Mouse (Mus musculus) kidney, adult 2 months (tissue): ENCODE data around the gene Il1rl2. TPM values are rescaled to one million over a fixed set of nuclear protein-coding genes. Genes with fewer than 3 reads are reported as not detected.

Experiments
- DNase-seq: peaks from one replicate; pipeline ENCODE4 v3.0.0; 2021
- H3K27ac ChIP-seq: fragments of 200-500 bp; 2 replicates; pipeline ENCODE4 v1.5.1; 2012; ENCODE audit warnings: low read depth, low read length, control low read depth, inconsistent platforms; ENCODE audit not compliant: insufficient read depth
- H3K27me3 ChIP-seq: fragments of 200-500 bp; replicated peaks from 2 replicates; pipeline ENCODE4 v1.6.1; 2012; ENCODE audit warnings: mild to moderate bottlenecking, moderate library complexity, low read length, inconsistent platforms; ENCODE audit not compliant: control insufficient read depth, insufficient read depth
- H3K36me3 ChIP-seq: fragments of 200-500 bp; 2 replicates; pipeline ENCODE4 v1.6.1; 2012; ENCODE audit warnings: mild to moderate bottlenecking, moderate library complexity, low read length, inconsistent platforms; ENCODE audit not compliant: control insufficient read depth, insufficient read depth
- H3K4me1 ChIP-seq: fragments of 200-500 bp; 2 replicates; pipeline ENCODE4 v1.6.1; 2011; ENCODE audit warnings: low read length; ENCODE audit not compliant: control insufficient read depth, insufficient read depth
- H3K4me3 ChIP-seq: fragments of 200-500 bp; 2 replicates; pipeline ENCODE4 v1.5.1; 2011; ENCODE audit warnings: mild to moderate bottlenecking, low read depth, low read length, control low read depth; ENCODE audit not compliant: insufficient read depth
- CTCF ChIP-seq: fragments of 200-500 bp; conservative IDR thresholded peaks from 2 replicates; pipeline ENCODE4 v1.5.1; 2011; ENCODE audit warnings: low read depth, mild to moderate bottlenecking, control low read depth, low read length, moderate library complexity, mixed read lengths; ENCODE audit not compliant: insufficient read depth, insufficient read length
- POLR2A ChIP-seq: fragments of 200-500 bp; IDR thresholded peaks from one replicate; pipeline ENCODE4 v1.6.1; 2011; ENCODE audit warnings: low read depth, low read length, control low read depth
- WGBS: fragments of 180-500 bp; shearing (Covaris S2); methylation state at CpG from one replicate; pipeline ENCODE4 v1.1.7; 2018; 5-methylcytosine and 5-hydroxymethylcytosine counted together
- polyA plus RNA-seq: library from polyadenylated mRNA; depleted of rRNA; stranded (reverse); fragments of >200 nt; gene quantifications from 2 replicates; pipeline ENCODE4 v1.2.3, GENCODE M21; 2012

Gene Il1rl2
- polyA plus RNA-seq, 1 experiment, result 1.4 TPM

DNA sequence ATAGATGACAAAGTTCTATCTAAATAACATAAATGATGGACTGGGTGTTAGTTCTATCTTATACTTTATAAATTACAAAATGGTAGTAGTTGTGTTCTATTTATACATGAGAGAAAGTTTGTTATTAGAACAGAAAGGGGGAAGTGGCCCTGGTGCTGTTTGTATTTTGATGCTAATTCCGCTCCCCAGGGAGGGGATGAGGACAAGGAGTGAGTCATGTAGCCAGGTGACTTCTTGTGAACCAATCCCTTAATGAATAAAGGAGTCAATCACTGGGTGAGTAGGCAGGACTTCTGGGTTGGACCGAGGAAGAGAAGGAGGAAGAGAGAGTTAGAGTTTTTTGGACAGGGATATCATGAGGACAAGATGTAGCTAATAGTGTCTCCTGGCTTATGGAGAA is 18.3 kb upstream of the Il1rl2 start:
- WGBS, result 85% methylated on average over 2 of the region's 2 CpGs
- Histone ChIP-seq H3K27ac (no peak overlapping the region), H3K4me3 (no peak overlapping the region), H3K27me3 (no peaks in the 10 kb centered on the region), H3K36me3 (no peaks in the 10 kb centered on the region), H3K4me1 (no peaks in the 10 kb centered on the region)
- no peak for DNase-seq
- TF ChIP-seq CTCF (no peak), POLR2A (no peak)

- H3K27ac ChIP-seq, result no peak overlapping the region
- H3K27me3 ChIP-seq, result no peaks in the 10 kb centered on the region
- H3K4me3 ChIP-seq, result no peak overlapping the region
- WGBS, result 89% methylated on average over 3 of the region's 3 CpGs
- TF ChIP-seq CTCF (no peak), POLR2A (no peak)
- no peaks in the 10 kb centered on the region for H3K4me1 ChIP-seq
- DNase-seq, result no peak
- H3K36me3 ChIP-seq, result no peaks in the 10 kb centered on the region
Observed at GRCm38 (mm10) chr1:40311123-40311522, 13.3 kb upstream of the Il1rl2 start.

DNA sequence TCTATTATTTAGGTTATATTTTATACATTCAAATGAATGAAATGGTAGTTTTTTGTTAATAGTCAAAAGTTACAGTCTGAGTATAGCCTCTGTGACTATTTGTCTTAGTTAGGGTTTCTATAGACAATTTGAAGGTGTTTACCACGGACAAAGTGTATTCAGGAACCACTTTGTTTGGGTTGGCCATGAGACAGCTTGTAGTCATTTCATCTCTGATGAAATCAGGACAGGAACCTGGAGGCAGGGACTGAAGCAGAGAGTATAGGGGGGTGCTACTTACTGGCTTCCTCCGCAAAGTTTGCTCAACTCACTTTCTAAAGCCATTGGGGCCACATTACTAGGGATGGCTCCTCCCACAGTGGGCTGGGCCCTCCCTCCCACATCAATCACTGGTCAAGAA is 12.8 kb upstream of the Il1rl2 start:
- Histone ChIP-seq H3K27me3 (no peaks in the 10 kb centered on the region), H3K27ac (no peak overlapping the region), H3K4me3 (no peak overlapping the region), H3K36me3 (no peaks in the 10 kb centered on the region), H3K4me1 (no peaks in the 10 kb centered on the region)
- DNase-seq, result no peak
- WGBS, result 73% methylated on average over 2 of the region's 2 CpGs
- TF ChIP-seq POLR2A, result no peak
- no peak for TF ChIP-seq CTCF

DNA sequence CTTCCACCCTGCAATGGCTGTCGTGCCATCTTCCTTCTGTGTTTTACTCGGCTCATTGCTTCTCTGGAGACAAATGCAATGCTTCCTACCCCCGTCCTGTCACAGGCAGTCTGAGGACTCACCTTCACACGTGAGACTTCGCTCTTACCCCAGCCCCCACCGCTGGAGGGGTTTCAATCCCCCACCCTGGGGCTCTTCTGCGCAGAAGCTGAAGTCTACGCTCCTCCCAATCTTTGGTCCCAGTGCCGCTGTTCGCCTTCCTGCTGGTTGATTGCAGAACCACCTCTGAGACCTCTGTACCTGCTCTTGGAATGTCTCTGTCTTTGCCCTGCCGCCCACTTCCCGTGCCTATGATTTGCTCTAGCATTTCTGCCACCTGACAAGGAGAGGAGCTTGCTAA is 10.4 kb upstream of the Il1rl2 start:
- Histone ChIP-seq H3K27me3 (no peaks in the 10 kb centered on the region), H3K36me3 (no peaks in the 10 kb centered on the region), H3K27ac (no peak overlapping the region), H3K4me1 (no peaks in the 10 kb centered on the region), H3K4me3 (no peak overlapping the region)
- no peak for TF ChIP-seq POLR2A
- no peak for TF ChIP-seq CTCF
- WGBS, result 80% methylated on average over 12 of the region's 12 CpGs
- DNase-seq, result no peak

DNA sequence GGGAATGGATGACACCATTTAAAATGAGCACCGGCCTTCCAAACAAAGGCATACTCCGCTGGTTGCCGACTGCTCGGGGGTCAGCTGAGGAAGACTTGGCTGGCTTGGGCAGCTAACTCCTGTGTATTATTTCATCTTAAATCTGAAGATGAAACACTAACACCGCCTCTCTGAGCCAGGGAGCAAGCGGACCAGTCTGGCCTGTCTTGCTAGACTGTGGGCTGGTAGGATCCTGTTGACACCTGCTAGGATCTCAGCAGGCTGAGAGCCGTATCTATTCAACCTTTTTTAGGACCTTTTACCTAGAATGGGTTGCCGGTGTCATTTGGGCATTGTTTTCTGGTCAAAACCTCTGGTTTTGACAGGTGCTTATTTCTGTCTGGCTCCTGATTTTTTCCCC is 6.8 kb upstream of the Il1rl2 start:
- no peak overlapping the region for H3K27ac ChIP-seq
- WGBS, result 71% methylated on average over 8 of the region's 8 CpGs
- H3K4me3 ChIP-seq, result no peak overlapping the region
- H3K36me3 ChIP-seq, result no peaks in the 10 kb centered on the region
- DNase-seq, result no peak
- H3K27me3 ChIP-seq, result no peaks in the 10 kb centered on the region
- TF ChIP-seq POLR2A (no peak), CTCF (no peak)
- no peaks in the 10 kb centered on the region for H3K4me1 ChIP-seq

DNA sequence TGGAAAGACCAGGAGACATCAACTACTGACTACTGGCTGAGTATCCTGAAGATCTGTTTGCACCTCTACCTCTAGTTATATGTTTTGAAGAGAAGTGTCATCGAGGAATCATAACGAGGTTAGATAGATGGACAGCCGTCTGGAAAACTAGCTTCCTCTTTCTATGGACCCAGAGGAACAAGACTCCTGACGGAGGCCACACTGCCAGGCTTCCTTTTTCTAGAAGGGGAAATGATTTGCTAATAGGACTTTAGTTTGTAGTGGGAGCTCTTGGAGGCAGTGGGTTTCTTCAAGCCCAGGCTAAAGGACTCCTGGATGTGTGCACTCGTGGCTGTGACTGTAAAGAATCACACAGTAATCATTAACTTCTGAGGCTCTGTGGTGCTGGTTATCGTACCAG is 2.6 kb upstream of the Il1rl2 start:
- H3K36me3 ChIP-seq, result no peaks in the 10 kb centered on the region
- no peaks in the 10 kb centered on the region; the same call in none of the 2 replicates for H3K27me3 ChIP-seq
- no peak overlapping the region for H3K4me3 ChIP-seq
- 80% methylated on average over 6 of the region's 6 CpGs for WGBS
- no peaks in the 10 kb centered on the region for H3K4me1 ChIP-seq
- TF ChIP-seq POLR2A, result no peak
- no peak for TF ChIP-seq CTCF
- H3K27ac ChIP-seq, result no peak overlapping the region
- DNase-seq, result no peak

DNA sequence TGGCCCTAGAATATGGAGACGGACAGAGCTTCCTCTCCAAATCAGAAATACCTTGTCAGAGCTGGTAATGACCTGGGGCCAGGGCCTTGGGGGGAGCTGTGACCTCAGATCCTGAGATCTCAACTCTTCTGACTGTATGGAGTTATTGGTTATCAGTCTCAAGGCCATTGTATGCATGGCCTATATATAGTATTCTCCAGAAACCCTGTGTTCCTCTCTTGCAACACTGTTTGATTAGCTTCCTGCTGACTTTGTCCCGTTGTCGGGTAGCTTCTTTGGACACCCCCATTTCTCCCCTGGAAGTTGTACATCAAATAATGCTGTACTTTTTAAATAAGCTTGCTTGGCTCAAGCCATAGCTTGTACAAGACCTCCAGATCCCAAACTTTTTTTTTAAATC is 1.9 kb upstream of the Il1rl2 start:
- no peaks in the 10 kb centered on the region; the same call in none of the 2 replicates for H3K27me3 ChIP-seq
- TF ChIP-seq POLR2A, result no peak
- TF ChIP-seq CTCF, result no peak
- no peak overlapping the region for H3K27ac ChIP-seq
- H3K36me3 ChIP-seq, result no peaks in the 10 kb centered on the region
- H3K4me3 ChIP-seq, result no peak overlapping the region
- H3K4me1 ChIP-seq, result no peaks in the 10 kb centered on the region
- DNase-seq, result no peak
- WGBS, result 84% methylated on average over 3 of the region's 3 CpGs
